Mouse (Mus musculus): Measurements from ENCODE around the gene Clcn3.
A peak's percentile ranks its signal among the peaks of the same experiment; 100 is the strongest.

The Clcn3 gene

GRCm38 (mm10) chr8:60868236-60868965, 114.7 kb downstream of the Clcn3 start:
- no peak for DNase-seq

- peak; percentile 33 for DNase-seq
These were observed 115.5 kb downstream of the Clcn3 start for GRCm38 (mm10) chr8:60867468-60868115.

- DNase-seq, result peak; percentile 67
These were observed 117.5 kb downstream of the Clcn3 start for GRCm38 (mm10) chr8:60865504-60866114.

- DNase-seq, result no peak
These were observed 118.2 kb downstream of the Clcn3 start for GRCm38 (mm10) chr8:60864875-60865274.

GRCm38 (mm10) chr8:60861783-60862182, 121.3 kb downstream of the Clcn3 start:
- no peak for DNase-seq

- no peak for DNase-seq
These were observed 122.4 kb downstream of the Clcn3 start for GRCm38 (mm10) chr8:60860749-60861148.
